ENCODE assay signal across 9 mouse cellular contexts in the genomic region with DNA sequence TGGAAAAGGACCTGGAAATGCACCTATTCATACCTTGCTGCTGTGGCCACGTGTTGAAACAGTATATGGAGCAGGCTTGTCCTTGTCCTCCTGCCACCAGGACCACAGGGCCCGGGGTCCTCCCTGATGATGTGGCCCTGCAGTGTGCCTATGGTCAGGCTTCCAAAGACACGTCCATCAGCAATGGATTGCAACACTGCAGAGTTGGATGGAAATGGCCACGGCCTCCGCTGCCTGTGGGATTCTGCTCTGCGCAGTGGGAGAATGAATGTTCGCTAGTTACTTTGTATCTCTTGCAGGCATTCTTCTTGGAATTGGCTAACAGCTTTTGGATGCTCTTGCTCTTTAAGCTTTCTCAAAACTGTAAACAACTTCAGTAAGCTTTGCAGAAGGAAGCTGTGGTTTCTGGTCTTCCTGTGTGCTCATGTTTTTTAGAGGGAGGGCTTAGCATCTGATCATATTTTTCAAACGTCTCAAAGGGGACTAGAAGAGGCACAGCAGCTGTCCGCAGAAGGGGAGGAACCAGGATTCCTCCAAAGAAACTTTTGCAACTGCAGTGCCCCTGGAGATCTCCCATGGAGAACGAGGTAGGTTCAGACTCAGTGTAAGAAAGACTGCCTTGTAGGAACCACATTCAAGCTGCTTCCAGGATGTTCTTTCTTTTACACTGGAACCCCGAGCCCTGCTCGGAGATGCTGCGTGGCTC. TPM values are rescaled to one million over a fixed set of nuclear protein-coding genes. Genes with fewer than 3 reads are reported as not detected.
DNase-seq lines count a peak whose midpoint lies in the region; ATAC-seq and TF ChIP-seq lines count a peak whose summit lies in the region.
"Had no signal": no experiment of that assay in that cellular context is flagged by ENCODE, and none has a peak within 500 bp of the region (broad histone marks: within the 10 kb centered on the region; RNA-seq: fewer than 3 reads in every experiment).

No protein-coding gene starts in this region.

- no peak for TF ChIP-seq CTCF in liver, postnatal 0 days (IDR thresholded peaks at IDR 0.05; ENCODE audit: low read depth)

- peaks cover 23% of the 10 kb centered on the region for H3K36me3 ChIP-seq in kidney, embryonic 15.5 days
- peaks cover 15% of the 10 kb centered on the region for H3K36me3 ChIP-seq in liver, postnatal 0 days (replicated peaks; ENCODE audit: insufficient read depth, low read length)
- peaks cover 13% of the 10 kb centered on the region; the same call in 1 of the 2 replicates for H3K36me3 ChIP-seq in midbrain, embryonic 13.5 days
- no peaks in the 10 kb centered on the region for H3K36me3 ChIP-seq in hindbrain, embryonic 14.5 days (replicated peaks; ENCODE audit: control insufficient read depth, insufficient read depth)

- no peak overlapping the region for H3K4me2 ChIP-seq in kidney, embryonic 15.5 days
- peak overlapping the region; percentile 65 for H3K4me2 ChIP-seq in liver, postnatal 0 days (ENCODE audit: low read depth, low read length)
- no peak overlapping the region for H3K4me2 ChIP-seq in midbrain, embryonic 13.5 days (replicated peaks)
- H3K4me2 ChIP-seq in hindbrain, embryonic 14.5 days (replicated peaks) = no peak overlapping the region
- H3K4me2 ChIP-seq: neural tube, embryonic 13.5 days had no signal

- no peak overlapping the region for H3K9ac ChIP-seq in kidney, embryonic 15.5 days
- H3K9ac ChIP-seq in liver, postnatal 0 days (replicated peaks) = peak overlapping the region; percentile 60
- H3K9ac ChIP-seq in midbrain, embryonic 13.5 days (replicated peaks) = no peak overlapping the region
- H3K9ac ChIP-seq in hindbrain, embryonic 14.5 days = no peak overlapping the region
- H3K9ac ChIP-seq: neural tube, embryonic 13.5 days had no signal

- peaks cover 21% of the 10 kb centered on the region for H3K4me1 ChIP-seq in kidney, embryonic 15.5 days
- H3K4me1 ChIP-seq in liver, postnatal 0 days (ENCODE audit: insufficient read depth) = peaks cover 15% of the 10 kb centered on the region; the same call in 1 of the 2 replicates
- no peaks in the 10 kb centered on the region for H3K4me1 ChIP-seq in midbrain, embryonic 13.5 days (replicated peaks)
- H3K4me1 ChIP-seq in hindbrain, embryonic 14.5 days (replicated peaks; ENCODE audit: control insufficient read depth, insufficient read depth, low read length) = no peaks in the 10 kb centered on the region
- H3K4me1 ChIP-seq: neural tube, embryonic 13.5 days had no signal

- no peaks in the 10 kb centered on the region for H3K27me3 ChIP-seq in kidney, embryonic 15.5 days
- H3K27me3 ChIP-seq in liver, postnatal 0 days (ENCODE audit: insufficient read depth, low read length) = no peaks in the 10 kb centered on the region
- H3K27me3 ChIP-seq in midbrain, embryonic 13.5 days = no peaks in the 10 kb centered on the region
- no peaks in the 10 kb centered on the region for H3K27me3 ChIP-seq in hindbrain, embryonic 14.5 days (ENCODE audit: control insufficient read depth, insufficient read depth, low read length)
- H3K27me3 ChIP-seq: neural tube, embryonic 13.5 days had no signal

- DNase-seq in kidney, adult 9 months = no peak
- no peak for DNase-seq in liver, postnatal 0 days
- DNase-seq in testis, postnatal 14 days (ENCODE audit: low spot score) = peak; percentile 57
- no peak for DNase-seq in adipocyte (ENCODE audit: low spot score)
- no peak for DNase-seq in hindbrain, embryonic 14.5 days (ENCODE audit: low spot score)

- WGBS in kidney, embryonic 15.5 days = 74% methylated on average over 13 of the region's 13 CpGs
- 29% methylated on average over 13 of the region's 13 CpGs for WGBS in liver, postnatal 0 days (ENCODE audit: insufficient replicate concordance)
- 93% methylated on average over 13 of the region's 13 CpGs for whole genome bisulfite sequencing in midbrain, embryonic 13.5 days
- WGBS in hindbrain, embryonic 14.5 days = 91% methylated on average over 13 of the region's 13 CpGs

- TF ChIP-seq EP300 in liver, postnatal 0 days (IDR thresholded peaks at IDR 0.05; ENCODE audit: low read depth) = peak; percentile 28; the same call in 1 of the 2 replicates

- no peaks in the 10 kb centered on the region for H3K9me3 ChIP-seq in kidney, embryonic 15.5 days (replicated peaks)
- H3K9me3 ChIP-seq in liver, postnatal 0 days (ENCODE audit: low read length) = no peaks in the 10 kb centered on the region
- no peaks in the 10 kb centered on the region for H3K9me3 ChIP-seq in midbrain, embryonic 13.5 days
- no peaks in the 10 kb centered on the region for H3K9me3 ChIP-seq in hindbrain, embryonic 14.5 days (ENCODE audit: control insufficient read depth, low read length)
- H3K9me3 ChIP-seq: neural tube, embryonic 13.5 days had no signal

- no peak for ATAC-seq in kidney, embryonic 15.5 days (replicated peaks; ENCODE audit: low FRiP score)
- ATAC-seq in common myeloid progenitor, adult 5-6 weeks (replicated peaks; ENCODE audit: low read depth, poor library complexity, severe bottlenecking) = peak; percentile 79
- peak; percentile 53 for ATAC-seq in liver, postnatal 0 days
- ATAC-seq in midbrain, embryonic 13.5 days = no peak
- ATAC-seq in hindbrain, embryonic 14.5 days (ENCODE audit: low FRiP score) = no peak

- peak overlapping the region; percentile 61 for H3K27ac ChIP-seq in kidney, embryonic 15.5 days
- peak overlapping the region; percentile 91 for H3K27ac ChIP-seq in liver, postnatal 0 days (ENCODE audit: low read depth)
- H3K27ac ChIP-seq in midbrain, embryonic 13.5 days = no peak overlapping the region
- no peak overlapping the region for H3K27ac ChIP-seq in hindbrain, embryonic 14.5 days
- H3K27ac ChIP-seq: neural tube, embryonic 13.5 days had no signal

- 0 out of 2 replicates have a peak overlapping the region, but pooled peaks have one; percentile 1 for H3K4me3 ChIP-seq in kidney, embryonic 15.5 days (replicated peaks)
- peak overlapping the region; percentile 51 for H3K4me3 ChIP-seq in liver, postnatal 0 days (ENCODE audit: low read depth, low read length)
- H3K4me3 ChIP-seq in midbrain, embryonic 13.5 days (replicated peaks) = no peak overlapping the region
- H3K4me3 ChIP-seq in hindbrain, embryonic 14.5 days (replicated peaks; ENCODE audit: low read length) = no peak overlapping the region
- H3K4me3 ChIP-seq: neural tube, embryonic 13.5 days had no signal

RNA-seq across cellular contexts. Expression of a gene that starts 14.1 kb away (rescaled TPM):
- polyA plus RNA-seq in kidney, embryonic 15.5 days (2015; fragmentation: Nextera tagmentation; extraction: Ambion mirVana) = 79.0 and 89.6 TPM in 2 replicates
- total RNA-seq in common myeloid progenitor, adult 5-6 weeks (2017) = 36.7 and 39.4 TPM in 2 replicates
- polyA plus RNA-seq in liver, postnatal 0 days (2015; fragmentation: Nextera tagmentation; extraction: Ambion mirVana) = 33.9 and 34.9 TPM in 2 replicates
- polyA plus RNA-seq in midbrain, embryonic 13.5 days (2015; fragmentation: Nextera tagmentation; extraction: Ambion mirVana) = 82.4 and 87.8 TPM in 2 replicates
- 89.0 and 89.4 TPM in 2 replicates for polyA plus RNA-seq in hindbrain, embryonic 14.5 days (2014; fragmentation: Nextera tagmentation; extraction: Ambion mirVana)

RNA-seq across cellular contexts. Expression of a gene that starts 40.0 kb away (rescaled TPM):
- 1.0 and 1.4 TPM in 2 replicates for polyA plus RNA-seq in kidney, embryonic 15.5 days (2015; fragmentation: Nextera tagmentation; extraction: Ambion mirVana)
- 27.1 and 38.1 TPM in 2 replicates for total RNA-seq in common myeloid progenitor, adult 5-6 weeks (2017)
- polyA plus RNA-seq in liver, postnatal 0 days (2015; fragmentation: Nextera tagmentation; extraction: Ambion mirVana) = 8.2 and 9.4 TPM in 2 replicates
- 0.27 and 0.32 TPM in 2 replicates for polyA plus RNA-seq in midbrain, embryonic 13.5 days (2015; fragmentation: Nextera tagmentation; extraction: Ambion mirVana)
- 0.31 and 0.74 TPM in 2 replicates for polyA plus RNA-seq in hindbrain, embryonic 14.5 days (2014; fragmentation: Nextera tagmentation; extraction: Ambion mirVana)

RNA-seq across cellular contexts. Expression of a gene that starts 45.0 kb away (rescaled TPM):
- polyA plus RNA-seq in kidney, embryonic 15.5 days (2015; fragmentation: Nextera tagmentation; extraction: Ambion mirVana) = 2.0 and 3.7 TPM in 2 replicates
- total RNA-seq in common myeloid progenitor, adult 5-6 weeks (2017) = not detected in 2 replicates
- polyA plus RNA-seq in liver, postnatal 0 days (2015; fragmentation: Nextera tagmentation; extraction: Ambion mirVana) = 1.5 and 1.6 TPM in 2 replicates
- polyA plus RNA-seq in midbrain, embryonic 13.5 days (2015; fragmentation: Nextera tagmentation; extraction: Ambion mirVana) = 96.9 and 101 TPM in 2 replicates
- 75.2 and 75.9 TPM in 2 replicates for polyA plus RNA-seq in hindbrain, embryonic 14.5 days (2014; fragmentation: Nextera tagmentation; extraction: Ambion mirVana)

Comparison
In these comparisons a context has a peak if more than half of its experiments do, and no peak if none do; other contexts are left out.
1. ATAC-seq: peak in common myeloid progenitor, adult 5-6 weeks (single experiment) and liver, postnatal 0 days (single experiment); none in kidney, embryonic 15.5 days (single experiment), midbrain, embryonic 13.5 days (single experiment) and hindbrain, embryonic 14.5 days (single experiment).
2. H3K27ac ChIP-seq: peak in kidney, embryonic 15.5 days (single experiment) and liver, postnatal 0 days (single experiment); none in midbrain, embryonic 13.5 days (single experiment) and hindbrain, embryonic 14.5 days (single experiment).
3. H3K4me3 ChIP-seq: peak in kidney, embryonic 15.5 days (single experiment) and liver, postnatal 0 days (single experiment); none in midbrain, embryonic 13.5 days (single experiment) and hindbrain, embryonic 14.5 days (single experiment).
4. RNA of a gene that starts 45.0 kb away (polyA plus RNA-seq): 96.9 to 101 TPM in midbrain, embryonic 13.5 days and 75.2 to 75.9 TPM in hindbrain, embryonic 14.5 days; 2.0 to 3.7 TPM in kidney, embryonic 15.5 days and 1.5 to 1.6 TPM in liver, postnatal 0 days; every median in the first group is over 10 times any median in the second.